Mouse (Mus musculus) gastrocnemius, adult 18-20 months (tissue): ENCODE results near the gene Hk3. TPM values are rescaled to one million over a fixed set of nuclear protein-coding genes. Genes with fewer than 3 reads are reported as not detected.

ENCODE experiments used
- DNase-seq: peaks from one replicate; pipeline ENCODE4 v3.0.0; 2021; ENCODE audit warnings: low spot score
- long read RNA-seq, 2 experiments: library from polyadenylated mRNA; stranded (forward); transcript quantifications; one replicate each; pipeline ENCODE4 v2.0.0; 2021
- total RNA-seq, 2 experiments: library from RNA; stranded (reverse); gene quantifications; 2 replicates each; pipeline ENCODE4 v1.2.3; 2021

Hk3 gene
- total RNA-seq = under 1 TPM; 0.14 to 0.19 TPM
- long read RNA-seq, experiment 1 = 0 reads
- long read RNA-seq, experiment 2, partial matches to known transcripts = 0 of 2 reads
- long read RNA-seq, experiment 2, other reads (novel, unspliced or antisense) = 0 of 2 reads

DNA sequence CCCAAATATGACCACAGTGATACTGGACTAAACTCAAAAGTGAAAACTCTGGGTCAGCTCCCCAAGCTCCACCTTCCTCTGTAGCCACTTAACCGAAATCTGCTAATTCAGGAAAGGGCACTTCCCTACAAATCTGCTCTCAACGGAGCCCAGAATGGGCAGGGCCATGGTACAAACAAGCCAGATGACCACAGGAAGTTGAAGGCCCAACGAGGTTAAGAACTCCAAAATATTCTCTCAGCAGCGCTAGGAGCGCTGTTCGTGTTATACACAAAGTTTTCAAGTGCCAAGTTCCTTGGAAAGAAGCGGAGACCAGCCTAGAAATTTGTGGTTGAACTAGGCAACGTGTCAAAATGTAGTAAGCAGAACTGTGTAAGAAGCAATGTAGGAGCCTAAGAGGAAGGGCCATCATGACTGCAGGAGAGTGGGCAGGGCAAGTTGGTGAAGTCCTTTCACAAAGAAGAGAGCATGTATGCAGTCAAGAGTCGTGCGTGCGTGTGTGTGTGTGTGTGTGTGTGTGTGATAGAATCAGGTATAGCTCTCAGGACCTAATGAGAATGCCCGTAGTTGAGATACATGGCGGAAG is at the start of gene Hk3:
TSS of gene Hk3 (minus strand) at position 192 of the 586 bp plus-strand sequence.
- DNase-seq = no peak

DNA sequence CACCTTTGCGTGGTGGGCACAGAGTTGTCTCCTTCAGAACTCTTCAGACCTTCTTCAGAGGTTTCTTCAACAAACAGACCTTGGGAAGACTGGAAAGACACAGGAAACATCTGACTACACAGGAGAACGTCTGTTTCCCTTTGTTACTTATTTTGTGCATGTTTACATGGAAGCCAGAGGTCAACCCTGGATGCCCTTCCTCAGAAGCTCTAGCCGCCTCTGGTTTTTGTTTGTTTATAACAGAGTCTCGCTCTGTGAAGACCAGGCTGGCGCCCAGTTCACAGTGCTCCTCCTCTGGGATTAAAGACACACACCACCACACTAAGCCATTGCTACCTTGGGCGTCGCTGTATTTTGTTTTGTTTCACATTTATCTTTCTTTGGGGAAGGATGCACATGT is 48.5 kb upstream of the Hk3 start:
- no peak for DNase-seq

DNA sequence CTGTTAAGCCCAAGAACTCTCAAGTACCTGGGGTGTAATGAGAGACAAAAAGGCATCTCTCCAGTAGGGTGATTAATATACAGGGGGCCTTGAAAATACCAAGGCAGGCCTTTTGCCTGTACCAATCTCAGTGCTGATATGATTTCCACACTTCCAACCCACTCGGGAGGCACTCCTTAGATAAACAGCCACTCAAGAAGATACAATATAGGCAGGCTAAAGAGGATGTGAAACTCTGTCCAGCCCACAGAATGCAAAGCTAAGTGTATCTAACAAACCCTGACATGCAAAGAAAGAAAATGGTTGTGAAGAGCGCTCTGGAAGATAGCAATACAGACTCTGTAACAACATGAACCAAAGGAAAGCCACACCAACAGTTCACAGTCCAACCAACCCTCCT is 42.1 kb upstream of the Hk3 start:
- no peak for DNase-seq

DNA sequence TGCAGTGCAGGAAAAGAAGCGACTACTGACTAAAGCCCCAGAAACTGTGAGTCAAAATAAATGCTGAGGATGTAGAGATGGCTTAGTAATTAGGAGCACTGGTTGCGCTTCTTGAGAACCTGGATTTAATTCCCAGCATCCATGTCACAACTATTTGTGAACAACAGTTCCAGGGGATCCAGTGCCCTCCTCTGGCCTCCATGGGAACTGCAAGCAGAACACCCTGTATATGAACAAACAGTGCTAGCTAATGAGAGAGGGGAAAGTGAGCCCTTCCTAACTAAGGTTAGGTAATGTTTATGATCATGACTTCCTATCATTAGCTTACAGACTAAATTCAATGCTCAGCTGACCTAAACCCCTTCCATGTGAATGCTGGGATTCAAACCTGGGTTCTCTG is 36.9 kb upstream of the Hk3 start:
- no peak for DNase-seq

DNA sequence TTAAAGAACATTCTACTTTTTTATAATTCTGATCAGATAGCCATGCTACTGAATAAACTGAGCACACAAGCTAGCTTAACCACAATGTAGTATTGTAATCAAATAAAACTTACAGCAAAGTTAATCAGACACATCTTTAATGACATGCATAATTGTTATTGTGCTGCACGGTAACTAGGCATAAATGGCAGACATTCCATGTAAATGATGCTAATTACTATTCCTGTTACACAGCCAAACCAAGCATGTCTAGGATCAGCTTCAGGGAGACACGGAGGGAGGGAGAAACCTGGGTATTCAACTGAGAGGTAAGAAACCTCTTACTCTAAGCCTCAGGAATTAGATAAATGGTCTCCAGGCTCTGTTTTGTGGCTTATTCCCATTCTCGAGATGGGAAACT is 26.5 kb upstream of the Hk3 start:
- no peak for DNase-seq

DNA sequence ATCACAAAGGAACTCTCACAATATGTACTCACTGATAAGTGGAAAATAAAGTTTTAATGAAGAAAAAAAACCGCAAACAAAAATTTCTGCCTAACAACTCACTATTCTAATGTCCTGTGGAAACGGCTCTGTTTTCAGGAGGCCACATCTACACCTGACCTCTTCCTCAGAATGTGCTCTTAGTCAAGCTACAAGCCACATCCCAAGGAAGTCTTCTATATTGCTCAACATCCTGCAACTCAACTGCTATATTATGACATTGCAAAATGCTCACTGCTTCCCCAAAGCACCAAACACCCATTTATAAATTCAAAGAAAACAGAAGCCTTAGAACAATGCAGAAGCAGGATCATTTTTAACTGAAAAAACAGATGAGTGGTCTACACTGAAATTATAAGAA is 18.8 kb upstream of the Hk3 start:
- no peak for DNase-seq

DNA sequence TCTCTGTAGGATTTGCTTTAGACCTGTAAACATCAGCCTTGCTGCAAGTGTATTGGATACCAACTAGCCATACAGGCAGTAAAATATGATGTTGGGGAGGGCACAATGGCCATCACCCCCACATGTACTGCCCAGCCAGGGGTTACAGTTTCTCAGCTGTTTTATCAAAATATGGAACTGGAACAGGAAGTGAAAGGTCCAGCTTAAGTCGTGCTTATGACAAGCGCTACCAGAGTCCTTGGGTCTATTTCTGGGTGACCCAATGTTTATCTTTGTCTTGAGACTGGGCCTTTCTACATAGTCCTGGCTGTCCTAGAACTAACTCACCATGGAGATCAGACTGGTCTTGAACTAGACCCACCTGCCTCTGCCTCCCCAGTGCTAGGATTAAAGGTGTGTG is 3.0 kb upstream of the Hk3 start:
- no peak for DNase-seq

DNA sequence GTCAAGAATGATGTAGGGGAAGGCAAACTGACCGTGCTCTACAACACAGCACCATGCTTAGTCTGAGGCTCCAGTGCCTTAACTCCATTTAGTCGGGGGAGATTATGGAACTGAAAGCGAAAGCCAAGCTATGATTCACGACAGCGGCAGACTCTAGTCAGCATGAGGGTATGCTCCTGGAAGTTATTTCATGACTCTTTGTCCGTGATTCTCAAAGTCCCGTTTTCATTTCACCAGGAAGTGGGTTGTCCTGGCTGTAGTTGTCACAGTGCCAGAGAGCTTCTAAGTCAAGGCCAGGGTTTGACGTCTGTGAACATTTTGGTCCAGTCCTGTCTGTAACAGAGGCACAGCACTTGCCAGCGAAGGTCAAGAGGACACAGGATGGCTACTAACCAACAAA is 1.5 kb upstream of the Hk3 start:
- DNase-seq = no peak

DNA sequence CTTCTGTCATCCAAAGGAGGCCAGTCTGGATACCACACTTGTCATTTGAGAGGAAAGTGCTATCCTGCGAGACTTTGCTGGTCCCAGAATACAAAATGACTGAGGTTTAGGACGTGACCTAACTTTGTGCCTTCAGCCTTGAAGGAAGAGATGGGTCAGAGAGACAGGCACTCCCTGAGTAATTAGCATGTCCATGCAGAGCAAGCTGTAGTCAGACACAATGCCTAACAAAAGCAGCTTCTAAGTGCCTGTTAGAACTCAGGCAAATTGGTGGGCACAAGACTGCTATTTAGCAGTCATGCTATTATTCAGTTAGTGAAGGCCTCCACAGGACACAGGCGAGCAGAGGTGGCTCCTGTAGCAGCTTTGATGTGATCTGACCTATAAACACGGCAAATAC is 1.1 kb upstream of the Hk3 start:
- DNase-seq = no peak

DNA sequence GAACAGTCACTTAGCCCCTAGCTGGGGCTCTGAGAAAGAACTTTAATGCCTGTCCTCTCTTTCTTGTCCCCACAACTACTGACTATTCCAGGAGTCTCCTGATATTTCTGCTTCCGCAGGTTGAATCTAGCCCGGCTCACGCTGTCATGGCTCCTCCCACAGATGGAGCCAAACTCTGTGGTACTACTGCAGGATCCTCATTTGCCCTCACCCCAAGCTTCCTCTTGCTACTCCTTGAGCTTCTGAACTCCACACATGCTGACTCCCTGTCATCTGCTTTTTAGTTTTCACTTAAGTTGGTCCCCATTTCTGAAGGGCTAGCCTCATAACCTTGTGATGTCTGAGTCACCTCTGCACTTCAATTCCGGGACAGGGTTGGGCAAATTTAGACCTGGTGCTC is 1.1 kb downstream of the Hk3 start:
- DNase-seq = no peak

DNA sequence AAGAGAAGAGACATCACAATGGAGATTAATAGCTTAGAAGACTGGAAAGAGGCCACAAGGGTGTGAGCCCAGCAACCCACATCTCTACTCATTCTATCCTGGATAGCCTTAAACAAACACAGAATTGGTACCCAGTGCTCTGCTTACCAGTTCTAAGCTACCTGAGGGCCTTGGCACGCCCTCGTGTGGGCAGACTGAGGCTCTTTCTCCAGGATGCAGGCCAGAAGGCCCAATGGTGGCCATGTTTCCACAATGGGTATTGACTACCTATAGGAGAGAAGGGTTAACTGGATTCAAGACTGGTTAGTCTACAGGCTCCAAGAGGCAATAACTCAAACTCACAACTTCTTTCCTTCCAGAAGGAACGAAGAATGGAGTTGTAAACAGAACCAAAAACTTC is 2.0 kb downstream of the Hk3 start:
- no peak for DNase-seq

DNA sequence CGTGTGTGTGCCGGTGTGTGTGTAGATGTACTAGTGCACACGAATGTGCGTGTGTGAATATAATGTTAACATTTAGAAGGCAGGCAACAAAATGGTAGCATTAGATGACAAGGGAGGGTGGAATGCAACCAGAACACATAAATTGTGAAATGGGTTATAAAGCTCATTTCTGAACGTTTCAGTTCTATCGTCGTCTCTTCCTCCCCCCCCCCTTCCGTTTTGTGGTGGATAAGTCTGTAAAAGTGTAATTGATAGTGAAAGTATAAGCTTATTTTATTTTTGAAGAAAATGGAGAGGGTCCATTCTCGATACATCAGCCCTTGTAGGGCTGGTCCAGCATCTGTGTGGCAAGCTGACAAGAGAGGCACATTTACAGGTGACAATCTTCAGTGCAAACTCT is 2.5 kb downstream of the Hk3 start:
- no peak for DNase-seq

DNA sequence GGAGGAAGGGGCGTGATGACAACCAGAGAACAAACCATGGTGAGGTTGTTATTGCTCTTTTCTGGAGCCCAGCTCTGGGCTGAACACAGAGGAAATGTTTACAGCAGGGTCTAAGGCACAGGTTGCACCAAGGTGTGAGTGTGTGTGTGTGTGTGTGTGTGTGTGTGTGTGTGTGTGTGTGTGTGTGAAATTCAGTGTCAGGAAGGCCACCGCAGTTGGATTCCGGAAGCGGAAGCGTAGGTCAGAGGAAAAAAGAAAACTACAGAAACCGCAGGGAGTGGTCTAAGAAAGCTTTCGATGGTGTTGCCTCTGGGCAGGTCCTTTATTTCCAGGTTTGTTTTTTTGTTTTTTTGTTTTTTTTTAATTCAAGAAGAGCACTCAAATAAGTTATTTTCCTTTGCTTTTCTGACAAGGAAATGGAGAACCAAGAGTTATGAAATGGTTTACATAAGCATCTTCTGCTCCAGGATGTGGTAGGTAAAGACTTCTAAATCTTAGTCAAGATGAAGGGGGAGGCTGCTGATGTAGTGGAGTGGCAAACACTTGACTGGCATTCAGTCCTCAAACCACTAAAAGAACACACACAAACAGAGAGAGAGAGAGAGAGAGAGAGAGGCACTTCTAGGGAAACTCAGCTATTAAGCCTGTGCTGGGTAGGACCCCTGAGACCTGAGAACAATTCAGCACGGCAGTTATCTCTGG is 3.1 kb downstream of the Hk3 start:
- no peak for DNase-seq

DNA sequence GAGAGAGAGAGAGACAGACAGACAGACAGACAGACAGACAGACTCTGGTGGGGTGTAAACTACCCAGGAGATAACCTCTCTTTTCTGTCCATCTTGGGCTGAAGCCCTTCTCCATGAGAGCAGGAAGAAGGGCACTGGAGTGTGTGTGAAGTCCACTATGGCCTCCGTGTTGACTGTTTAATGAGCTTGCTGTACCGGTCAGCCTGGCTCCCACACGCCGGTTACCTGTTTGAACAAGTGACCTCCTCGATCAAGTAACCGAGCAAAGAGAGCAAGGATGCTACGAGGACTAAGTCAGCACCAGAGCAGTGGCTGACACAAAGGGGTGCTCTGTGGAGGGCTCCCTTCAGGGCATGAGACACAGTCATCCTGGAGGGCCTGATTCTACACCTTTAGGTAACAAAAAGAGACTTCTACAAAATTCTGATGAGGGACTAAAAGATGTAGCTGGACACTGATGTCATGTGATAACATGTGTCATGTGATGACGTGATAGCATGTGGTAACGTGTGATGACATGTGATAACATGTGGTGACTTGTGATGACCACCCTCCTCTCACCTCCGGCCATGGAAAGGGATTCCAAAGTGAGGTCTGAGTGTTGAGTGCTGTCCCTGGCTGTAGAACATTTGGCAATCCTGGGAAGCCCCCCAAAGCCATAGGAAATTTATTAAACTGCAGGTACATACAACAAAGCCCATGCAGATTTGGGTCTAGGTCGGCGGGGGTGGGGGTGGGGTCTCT is 3.9 kb downstream of the Hk3 start:
- no peak for DNase-seq

DNA sequence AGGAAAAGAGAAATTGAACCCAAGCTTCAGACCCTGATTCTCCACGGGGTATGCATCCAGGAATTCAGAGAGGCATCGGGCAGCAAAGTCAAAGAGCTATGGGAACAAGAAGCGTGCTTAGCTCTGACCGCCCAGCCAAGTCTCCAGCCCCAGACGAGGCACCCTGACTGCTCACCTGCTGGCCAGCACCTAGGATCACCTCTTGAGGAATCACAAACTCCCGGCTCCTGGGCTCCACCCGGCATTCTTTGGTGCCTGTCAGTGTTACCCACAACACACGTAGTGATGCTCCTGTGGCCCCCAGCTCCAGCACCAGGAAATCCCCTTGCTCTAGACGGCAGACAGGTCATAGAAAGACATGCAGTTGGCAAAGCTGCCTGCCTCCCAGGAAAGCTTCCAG is 6.7 kb downstream of the Hk3 start:
- no peak for DNase-seq

DNA sequence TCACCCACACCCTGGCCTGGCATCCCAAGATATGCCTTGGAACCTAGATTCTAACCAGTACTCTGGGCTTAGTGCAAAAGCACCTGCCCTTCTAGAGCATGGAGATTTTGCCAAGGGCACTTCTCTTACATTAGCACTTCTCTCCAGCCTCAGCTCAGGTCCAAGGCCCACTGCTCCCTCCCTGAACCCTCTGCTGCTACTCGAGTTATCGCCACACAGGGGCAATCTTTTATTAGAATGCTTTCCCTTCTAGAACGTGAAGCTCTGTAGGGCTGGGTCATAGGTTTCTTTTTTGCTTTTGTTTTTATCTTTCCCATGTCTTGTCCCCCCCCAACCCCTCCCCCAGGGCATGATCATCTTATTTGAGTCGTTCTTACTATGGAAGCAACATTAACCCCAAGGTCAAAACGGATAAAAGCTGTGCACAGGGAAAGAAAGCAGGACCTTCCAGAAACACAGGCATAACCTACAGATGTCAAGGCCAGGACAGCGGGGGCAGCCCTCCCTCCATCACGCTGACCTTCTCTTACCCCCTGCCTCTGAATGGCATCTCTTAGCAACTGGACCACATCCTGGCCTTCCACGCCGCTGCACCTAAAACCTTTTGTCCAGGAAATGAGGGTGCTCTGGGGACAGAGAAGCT is 7.4 kb downstream of the Hk3 start:
- DNase-seq = no peak

DNA sequence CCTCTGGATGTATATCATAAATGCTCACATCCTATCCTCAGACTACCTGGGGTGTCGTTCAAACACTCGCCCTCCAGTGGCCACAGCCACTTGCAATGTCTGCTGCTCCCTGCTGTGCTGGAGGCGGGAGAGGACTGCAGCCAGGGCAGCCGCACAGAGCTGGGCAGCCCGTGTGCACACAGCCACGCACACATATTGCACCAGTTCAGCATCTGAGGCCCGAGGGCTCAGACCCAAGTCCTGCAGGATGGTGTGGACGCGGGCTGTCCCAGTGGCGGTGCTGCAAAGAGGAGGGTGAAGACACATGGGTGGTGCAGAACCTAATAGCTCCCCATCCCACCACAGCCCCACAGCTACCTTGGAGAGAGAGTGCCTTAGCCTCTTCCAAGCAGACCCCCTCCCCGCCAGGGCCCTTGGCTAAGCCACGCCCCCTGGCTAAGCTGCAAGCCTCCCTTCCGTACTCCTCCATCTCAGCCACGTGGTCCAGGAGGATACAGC is 9.2 kb downstream of the Hk3 start:
- DNase-seq = no peak

DNA sequence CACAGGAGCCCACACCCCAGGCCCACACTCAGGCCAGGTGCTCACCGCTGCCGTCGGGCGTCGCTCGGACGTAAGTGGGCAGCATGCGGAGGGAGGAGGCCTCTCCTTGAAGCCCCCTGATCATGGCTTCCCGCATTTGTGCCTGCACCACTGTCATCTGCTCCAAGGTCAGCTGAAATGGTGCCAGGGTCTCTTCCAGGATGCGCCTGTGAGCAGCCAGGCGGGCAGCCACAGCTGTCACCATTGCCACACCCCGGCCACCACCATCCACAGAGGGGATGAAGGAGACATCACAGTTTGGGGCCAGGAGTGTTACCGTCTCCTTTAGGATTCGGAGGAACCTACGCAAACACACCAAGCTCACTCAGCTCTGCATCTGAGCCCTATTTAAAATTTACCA is 10.1 kb downstream of the Hk3 start:
- DNase-seq = no peak

DNA sequence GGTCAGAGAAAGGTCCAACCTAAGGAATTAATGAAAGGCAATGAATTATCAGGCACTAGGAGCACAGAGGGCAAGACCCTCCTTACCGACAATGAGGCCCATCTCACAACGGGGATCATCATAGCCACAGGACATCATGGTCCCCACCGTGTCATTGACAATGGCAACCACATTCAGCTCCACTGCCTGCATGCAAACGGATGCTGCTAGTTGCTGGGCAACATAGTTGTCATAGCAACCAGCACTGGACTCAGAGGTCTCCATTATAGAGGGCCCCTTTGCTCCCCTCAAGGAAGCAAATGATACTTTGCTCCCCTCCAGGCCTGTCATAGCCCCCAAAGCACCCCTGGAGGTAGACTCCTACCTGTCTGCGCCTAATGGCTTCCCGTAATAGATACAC is 12.6 kb downstream of the Hk3 start:
- DNase-seq = no peak

DNA sequence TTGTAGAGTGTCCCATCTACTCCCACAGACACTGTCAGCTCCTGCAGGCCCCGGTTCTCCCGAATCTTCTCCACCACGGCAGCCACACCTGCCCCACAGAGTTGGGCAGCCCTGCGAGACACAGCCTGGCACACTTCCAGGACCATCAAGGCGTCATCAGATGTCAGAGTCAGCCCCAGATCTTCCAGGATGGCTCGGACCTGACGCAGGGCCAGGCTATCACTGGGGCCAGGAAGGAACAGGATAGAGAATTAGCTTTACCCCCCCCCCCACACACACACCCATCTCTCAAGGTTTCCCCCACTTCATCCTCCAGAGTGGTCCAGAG is 14.8 kb downstream of the Hk3 start:
- DNase-seq = no peak

DNA sequence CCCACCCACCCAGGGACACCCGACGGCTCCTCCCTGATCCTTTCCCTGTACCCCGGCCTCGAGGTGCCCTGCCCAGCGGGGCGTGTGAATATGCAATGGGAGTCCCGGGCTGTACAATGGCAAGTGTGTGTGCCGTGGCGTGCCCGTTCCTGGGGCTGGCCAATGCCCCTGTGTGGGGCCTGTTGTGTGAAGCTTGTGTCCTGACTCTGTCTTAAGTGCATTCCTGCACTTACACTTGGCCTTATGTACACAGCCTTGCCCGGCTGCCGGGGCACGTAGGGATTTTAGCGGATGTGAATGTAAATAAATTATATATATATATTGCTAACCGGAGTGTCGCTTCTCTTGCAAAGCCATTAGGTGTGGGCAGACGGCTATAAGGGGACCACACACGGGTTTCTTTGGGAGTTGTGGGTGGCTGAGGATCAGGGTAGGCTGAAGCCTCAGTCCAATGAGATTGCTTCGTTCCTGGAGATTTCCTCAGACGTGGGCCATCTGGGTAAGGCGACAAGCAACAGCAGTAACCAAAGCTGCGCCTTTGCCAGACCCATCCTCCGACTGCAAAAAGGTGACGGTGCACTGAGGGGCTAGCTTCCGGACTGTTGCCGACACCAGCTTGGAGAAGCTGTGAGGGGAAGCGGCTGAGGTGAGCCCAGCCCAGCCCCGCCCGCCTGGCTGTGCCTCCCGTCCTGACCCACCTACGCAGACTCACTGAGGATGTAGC is 15.3 kb downstream of the Hk3 start:
- no peak for DNase-seq

DNA sequence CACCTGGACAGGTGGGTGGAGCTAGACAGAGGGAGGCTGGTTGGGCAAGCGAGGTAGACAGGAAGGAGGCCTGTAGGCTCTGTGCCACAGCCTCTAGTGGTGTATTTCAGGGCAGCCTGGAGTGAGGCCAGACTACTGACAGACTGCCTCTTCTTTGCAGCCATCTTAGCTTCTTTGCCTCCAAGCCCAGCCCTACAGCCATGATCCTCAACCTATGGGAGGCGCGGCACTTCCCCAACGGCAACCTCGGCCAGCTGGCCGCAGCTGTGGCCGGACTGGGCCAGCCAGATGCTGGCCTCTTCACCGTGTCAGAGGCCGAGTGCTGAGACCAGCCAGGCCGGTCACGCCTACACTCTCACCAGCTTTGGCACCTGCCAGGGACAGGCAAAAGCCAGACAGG is 16.5 kb downstream of the Hk3 start:
- DNase-seq = no peak
